Mouse (Mus musculus) spleen, adult 2 months (tissue): Measurements from ENCODE around the gene Tmem238. TPM values are rescaled to one million over a fixed set of nuclear protein-coding genes. Genes with fewer than 3 reads are reported as not detected.
A peak's percentile ranks its signal among the peaks of the same experiment; 100 is the strongest.
"Not testable (repeated sequence)": the region's sequence is repeated elsewhere in the genome, so short reads cannot be mapped to it uniquely, and the experiment has no call there.

Experiments used
- DNase-seq, 2 experiments: peaks; one replicate each; pipeline versions ENCODE4 v3.0.0 to v3.0.0-alpha.2; 2012 to 2021; ENCODE audit warnings: low spot score in 2 of 2, low read depth in 1 of 2
- H3K27ac ChIP-seq: fragments of 200-500 bp; 2 replicates; pipeline ENCODE4 v1.5.1; 2012; ENCODE audit warnings: low read length, inconsistent platforms; ENCODE audit not compliant: insufficient read depth
- H3K27me3 ChIP-seq: fragments of 200-500 bp; 2 replicates; pipeline ENCODE4 v1.6.1; 2012; ENCODE audit warnings: mild to moderate bottlenecking, moderate library complexity, low read length, inconsistent platforms; ENCODE audit not compliant: control insufficient read depth, insufficient read depth
- H3K36me3 ChIP-seq: fragments of 200-500 bp; 2 replicates; pipeline ENCODE4 v1.6.1; 2012; ENCODE audit warnings: mild to moderate bottlenecking, low read length, inconsistent platforms; ENCODE audit not compliant: control insufficient read depth, insufficient read depth
- H3K4me1 ChIP-seq: fragments of 200-500 bp; 2 replicates; pipeline ENCODE4 v1.6.1; 2011; ENCODE audit warnings: inconsistent platforms; ENCODE audit not compliant: control insufficient read depth, insufficient read depth, insufficient read length
- H3K4me3 ChIP-seq: fragments of 200-500 bp; 2 replicates; pipeline ENCODE4 v1.5.1; 2011; ENCODE audit warnings: mild to moderate bottlenecking, inconsistent platforms; ENCODE audit not compliant: insufficient read depth, insufficient read length; ENCODE audit errors: extremely low read depth
- CTCF ChIP-seq: fragments of 200-500 bp; IDR thresholded peaks from 2 replicates; pipeline ENCODE4 v1.5.1; 2011; ENCODE audit warnings: mild to moderate bottlenecking, inconsistent platforms; ENCODE audit not compliant: insufficient read depth, insufficient read length, insufficient replicate concordance; ENCODE audit errors: extremely low read depth
- POLR2A ChIP-seq: fragments of 200-500 bp; IDR thresholded peaks from 2 replicates; pipeline ENCODE4 v1.6.1; 2011; ENCODE audit warnings: low read depth, low read length, inconsistent platforms
- WGBS: fragments of 180-500 bp; shearing (Covaris S2); methylation state at CpG from one replicate; pipeline ENCODE4 v1.1.7; 2018; 5-methylcytosine and 5-hydroxymethylcytosine counted together
- polyA plus RNA-seq: library from polyadenylated mRNA; depleted of rRNA; stranded (reverse); fragments of >200 nt; gene quantifications from 2 replicates; pipeline ENCODE4 v1.2.3, GENCODE M21; 2012

The Tmem238 gene
- polyA plus RNA-seq, 1 experiment, result 17.5 TPM

- TF ChIP-seq POLR2A (no peak), CTCF (no peak)
- no peak overlapping the region for H3K27ac ChIP-seq
- no peaks in the 10 kb centered on the region for H3K27me3 ChIP-seq
- H3K4me3 ChIP-seq, result no peak overlapping the region
- no peaks in the 10 kb centered on the region for H3K36me3 ChIP-seq
- WGBS, result 81% methylated on average over 6 of the region's 6 CpGs
- H3K4me1 ChIP-seq, result no peaks in the 10 kb centered on the region
- DNase-seq, result no peak
Observed at GRCm38 (mm10) chr7:4822162-4822907, 32.9 kb upstream of the Tmem238 start.

GRCm38 (mm10) chr7:4821690-4822089, 32.2 kb upstream of the Tmem238 start:
- DNase-seq, result no peak
- WGBS, result 88% methylated on average over 4 of the region's 4 CpGs
- Histone ChIP-seq H3K4me1 (no peaks in the 10 kb centered on the region), H3K27me3 (no peaks in the 10 kb centered on the region), H3K4me3 (no peak overlapping the region), H3K27ac (no peak overlapping the region), H3K36me3 (no peaks in the 10 kb centered on the region)
- no peak for TF ChIP-seq POLR2A

- not testable (repeated sequence) for H3K4me1 ChIP-seq, H3K27me3 ChIP-seq, H3K27ac ChIP-seq, H3K4me3 ChIP-seq, DNase-seq, H3K36me3 ChIP-seq
- 86% methylated on average over 7 of the region's 7 CpGs for WGBS
Observed at GRCm38 (mm10) chr7:4820925-4821324, 31.5 kb upstream of the Tmem238 start.

GRCm38 (mm10) chr7:4816559-4816958, 27.1 kb upstream of the Tmem238 start:
- Histone ChIP-seq H3K4me3 (no peak overlapping the region), H3K27me3 (no peaks in the 10 kb centered on the region), H3K4me1 (peaks cover 5% of the 10 kb centered on the region), H3K27ac (0 out of 2 replicates have a peak overlapping the region, but pooled peaks have one; percentile 21), H3K36me3 (no peaks in the 10 kb centered on the region)
- no peak for TF ChIP-seq POLR2A
- no peak for DNase-seq

- 18% methylated on average over 8 of the region's 8 CpGs for WGBS
- peaks cover 14% of the 10 kb centered on the region for H3K36me3 ChIP-seq
Observed at GRCm38 (mm10) chr7:4813105-4813791, 23.8 kb upstream of the Tmem238 start.

GRCm38 (mm10) chr7:4812303-4813104, 23.0 kb upstream of the Tmem238 start, which contains the start of gene Ube2s:
Gene Ube2s, minus strand, starts transcription at chr7:4812590.
- H3K4me3 ChIP-seq, result peak within 1 kb of the TSS; percentile 77
- no peak for TF ChIP-seq CTCF
- peak; percentile 60 for TF ChIP-seq POLR2A
- under 1% methylated on average over 62 of the region's 62 CpGs for WGBS
- H3K27ac ChIP-seq, result peak within 1 kb of the TSS; percentile 92
- peaks cover 8% of the 10 kb centered on the region for H3K4me1 ChIP-seq
- H3K27me3 ChIP-seq, result no peaks in the 10 kb centered on the region
- peak; percentile 97 to 100 for DNase-seq
- peaks cover 17% of the 10 kb centered on the region for H3K36me3 ChIP-seq

More at GRCm38 (mm10) chr7:4813105-4813791, 23.8 kb upstream of the Tmem238 start:
- no peak for DNase-seq
- no peaks in the 10 kb centered on the region for H3K27me3 ChIP-seq
- H3K27ac ChIP-seq, result peak overlapping the region; percentile 92
- H3K4me1 ChIP-seq, result peaks cover 8% of the 10 kb centered on the region
- TF ChIP-seq CTCF (no peak), POLR2A (no peak)
- H3K4me3 ChIP-seq, result peak overlapping the region; percentile 77
